Mouse (Mus musculus): ENCODE measurements around the gene Vps50. TPM values are rescaled to one million over a fixed set of nuclear protein-coding genes. Genes with fewer than 3 reads are reported as not detected.

Vps50 gene
- polyA plus RNA-seq, 1 experiment from 2014 or later, result 6.4 TPM

DNA sequence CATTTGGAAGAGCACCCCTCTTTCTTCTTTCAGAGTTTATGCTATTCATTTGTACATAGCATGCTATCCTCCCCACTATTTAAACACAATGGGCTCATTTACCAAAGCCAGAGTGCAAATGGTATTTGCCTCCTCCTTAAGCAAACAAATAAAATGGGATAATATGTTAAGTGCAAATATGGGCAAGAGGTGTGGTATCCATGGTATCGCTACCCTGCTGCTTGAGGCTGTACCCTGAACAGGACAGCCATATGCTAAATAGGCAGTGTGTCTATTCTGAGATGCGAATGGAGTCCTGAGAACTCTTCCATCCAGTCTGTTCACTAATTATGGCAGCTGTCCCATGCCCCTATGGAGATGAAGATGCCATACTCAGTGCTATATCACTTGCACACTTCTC is 27.5 kb upstream of the Vps50 start:
- TF ChIP-seq EP300 (IDR thresholded peaks at IDR 0.05; ENCODE audit: low read depth) (no peak), CTCF (IDR thresholded peaks at IDR 0.05; ENCODE audit: low read depth) (no peak)
- H3K9me3 ChIP-seq (ENCODE audit: low read length), result no peaks in the 10 kb centered on the region
- H3K4me3 ChIP-seq (ENCODE audit: low read depth, low read length), result no peak overlapping the region
- no peak overlapping the region for H3K9ac ChIP-seq (replicated peaks)
- no peak overlapping the region for H3K27ac ChIP-seq (ENCODE audit: low read depth)
- no peaks in the 10 kb centered on the region for H3K4me1 ChIP-seq (ENCODE audit: insufficient read depth)
- 61% methylated on average over 2 of the region's 2 CpGs for WGBS (ENCODE audit: insufficient replicate concordance)
- ATAC-seq (no peak), DNase-seq (no peak)
- H3K27me3 ChIP-seq (ENCODE audit: insufficient read depth, low read length), result no peaks in the 10 kb centered on the region
- H3K36me3 ChIP-seq (replicated peaks; ENCODE audit: insufficient read depth, low read length), result no peaks in the 10 kb centered on the region
- no peak overlapping the region for H3K4me2 ChIP-seq (ENCODE audit: low read depth, low read length)

DNA sequence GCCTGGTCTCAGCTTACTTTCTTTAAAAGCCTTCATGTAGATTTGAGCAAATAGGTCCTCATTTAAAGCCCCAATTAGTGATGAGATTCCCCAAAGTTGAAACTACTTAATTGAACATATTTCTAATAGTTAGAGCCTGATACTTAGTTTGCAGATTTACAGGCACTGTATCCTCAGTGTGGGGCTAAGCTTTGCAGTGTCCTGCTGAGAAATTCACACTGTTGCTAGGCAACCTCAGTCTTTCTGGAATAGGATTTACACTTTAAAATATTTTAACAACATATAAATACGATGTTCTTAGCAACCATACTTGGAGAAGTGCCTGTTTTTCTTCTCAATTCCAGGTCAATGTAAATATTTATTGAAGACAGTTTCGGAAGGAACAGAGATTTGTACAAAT is 21.9 kb upstream of the Vps50 start:
- H3K4me1 ChIP-seq (ENCODE audit: insufficient read depth), result no peaks in the 10 kb centered on the region
- no peak overlapping the region for H3K4me2 ChIP-seq (ENCODE audit: low read depth, low read length)
- H3K9ac ChIP-seq (replicated peaks), result no peak overlapping the region
- ATAC-seq, result no peak
- H3K36me3 ChIP-seq (replicated peaks; ENCODE audit: insufficient read depth, low read length), result no peaks in the 10 kb centered on the region
- 55% methylated on average over 2 of the region's 2 CpGs for WGBS (ENCODE audit: insufficient replicate concordance)
- H3K27ac ChIP-seq (ENCODE audit: low read depth), result no peak overlapping the region
- H3K27me3 ChIP-seq (ENCODE audit: insufficient read depth, low read length), result no peaks in the 10 kb centered on the region
- no peak overlapping the region for H3K4me3 ChIP-seq (ENCODE audit: low read depth, low read length)
- no peaks in the 10 kb centered on the region for H3K9me3 ChIP-seq (ENCODE audit: low read length)
- DNase-seq, result no peak
- no peak for TF ChIP-seq EP300 (IDR thresholded peaks at IDR 0.05; ENCODE audit: low read depth)
- no peak for TF ChIP-seq CTCF (IDR thresholded peaks at IDR 0.05; ENCODE audit: low read depth)

DNA sequence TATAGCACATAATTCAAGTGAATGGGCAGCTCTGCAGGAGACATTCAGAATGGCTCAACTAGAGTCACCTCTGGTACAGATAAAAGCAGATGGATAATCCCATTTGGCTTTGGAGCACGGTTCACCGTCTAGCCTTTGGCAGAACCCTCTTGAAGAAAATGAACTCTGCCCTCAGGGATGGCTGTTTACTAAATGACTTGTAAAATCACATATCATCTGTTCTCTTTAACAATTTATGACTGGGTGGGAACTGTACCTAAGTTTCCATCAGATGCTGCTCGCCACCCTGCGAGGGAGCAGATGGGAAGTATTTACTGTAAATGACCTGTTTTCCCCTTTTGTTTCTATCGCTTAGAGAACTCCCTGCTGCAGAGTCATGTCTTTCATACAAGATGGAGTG is 18.3 kb upstream of the Vps50 start:
- Histone ChIP-seq H3K4me3 (ENCODE audit: low read depth, low read length) (no peak overlapping the region), H3K27me3 (ENCODE audit: insufficient read depth, low read length) (no peaks in the 10 kb centered on the region), H3K4me2 (ENCODE audit: low read depth, low read length) (no peak overlapping the region), H3K36me3 (replicated peaks; ENCODE audit: insufficient read depth, low read length) (no peaks in the 10 kb centered on the region), H3K9me3 (ENCODE audit: low read length) (no peaks in the 10 kb centered on the region), H3K27ac (ENCODE audit: low read depth) (no peak overlapping the region), H3K9ac (replicated peaks) (no peak overlapping the region), H3K4me1 (ENCODE audit: insufficient read depth) (no peaks in the 10 kb centered on the region)
- no peak for DNase-seq
- no peak for TF ChIP-seq CTCF (IDR thresholded peaks at IDR 0.05; ENCODE audit: low read depth)
- no peak for TF ChIP-seq EP300 (IDR thresholded peaks at IDR 0.05; ENCODE audit: low read depth)
- no peak for ATAC-seq
- 70% methylated on average over 5 of the region's 5 CpGs for WGBS (ENCODE audit: insufficient replicate concordance)

DNA sequence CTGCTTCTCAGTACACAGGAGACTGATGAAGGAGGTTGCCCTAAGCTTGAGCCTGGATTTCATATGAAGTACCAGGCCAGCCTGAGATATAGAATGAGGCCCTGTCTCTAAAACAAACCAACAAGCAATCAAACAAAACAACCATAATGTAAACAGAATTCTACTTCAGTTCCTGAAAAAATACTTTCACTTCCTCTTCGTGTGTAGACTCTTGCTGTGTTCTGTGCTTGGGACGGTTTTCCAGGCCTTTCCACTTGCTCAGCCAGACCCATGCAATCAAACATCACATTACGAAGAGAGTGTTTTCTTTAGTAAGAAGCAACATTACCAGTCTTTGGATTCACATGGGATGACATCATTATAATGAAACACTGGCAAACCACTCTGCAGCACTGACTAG is 16.5 kb upstream of the Vps50 start:
- ATAC-seq (no peak), DNase-seq (no peak)
- TF ChIP-seq EP300 (IDR thresholded peaks at IDR 0.05; ENCODE audit: low read depth) (no peak), CTCF (IDR thresholded peaks at IDR 0.05; ENCODE audit: low read depth) (no peak)
- no peak overlapping the region for H3K9ac ChIP-seq (replicated peaks)
- 42% methylated on average over 3 of the region's 3 CpGs for WGBS (ENCODE audit: insufficient replicate concordance)
- H3K4me3 ChIP-seq (ENCODE audit: low read depth, low read length), result no peak overlapping the region
- H3K4me1 ChIP-seq (ENCODE audit: insufficient read depth), result no peaks in the 10 kb centered on the region
- no peaks in the 10 kb centered on the region for H3K27me3 ChIP-seq (ENCODE audit: insufficient read depth, low read length)
- H3K9me3 ChIP-seq (ENCODE audit: low read length), result no peaks in the 10 kb centered on the region
- no peak overlapping the region for H3K27ac ChIP-seq (ENCODE audit: low read depth)
- no peaks in the 10 kb centered on the region for H3K36me3 ChIP-seq (replicated peaks; ENCODE audit: insufficient read depth, low read length)
- H3K4me2 ChIP-seq (ENCODE audit: low read depth, low read length), result no peak overlapping the region

DNA sequence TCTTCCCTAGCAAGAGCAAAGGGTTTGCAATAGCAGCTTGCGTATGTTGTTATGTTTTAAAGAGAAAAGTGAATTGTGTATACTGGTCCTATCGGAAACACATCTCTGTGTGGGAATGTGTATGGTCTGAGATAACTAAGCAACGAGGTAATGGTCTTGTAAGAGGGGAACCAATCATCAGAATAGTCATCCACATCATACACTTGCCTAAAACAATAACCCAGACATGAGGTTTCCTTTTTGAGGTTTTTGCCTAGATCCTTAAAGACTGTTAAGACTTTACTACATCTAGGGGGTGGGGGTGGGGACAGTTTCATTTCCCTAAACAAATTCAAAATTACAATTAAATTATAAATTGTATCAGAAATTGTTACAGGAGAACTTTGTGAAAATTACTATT is 13.0 kb upstream of the Vps50 start:
- WGBS (ENCODE audit: insufficient replicate concordance), result 52% methylated on average over 3 of the region's 3 CpGs
- no peak overlapping the region for H3K27ac ChIP-seq (ENCODE audit: low read depth)
- no peak overlapping the region for H3K9ac ChIP-seq (replicated peaks)
- H3K36me3 ChIP-seq (replicated peaks; ENCODE audit: insufficient read depth, low read length), result no peaks in the 10 kb centered on the region
- TF ChIP-seq EP300 (IDR thresholded peaks at IDR 0.05; ENCODE audit: low read depth), result no peak
- no peak for TF ChIP-seq CTCF (IDR thresholded peaks at IDR 0.05; ENCODE audit: low read depth)
- no peak overlapping the region for H3K4me3 ChIP-seq (ENCODE audit: low read depth, low read length)
- no peak for DNase-seq
- no peak for ATAC-seq
- no peaks in the 10 kb centered on the region for H3K9me3 ChIP-seq (ENCODE audit: low read length)
- H3K4me2 ChIP-seq (ENCODE audit: low read depth, low read length), result no peak overlapping the region
- H3K27me3 ChIP-seq (ENCODE audit: insufficient read depth, low read length), result no peaks in the 10 kb centered on the region
- no peaks in the 10 kb centered on the region for H3K4me1 ChIP-seq (ENCODE audit: insufficient read depth)

DNA sequence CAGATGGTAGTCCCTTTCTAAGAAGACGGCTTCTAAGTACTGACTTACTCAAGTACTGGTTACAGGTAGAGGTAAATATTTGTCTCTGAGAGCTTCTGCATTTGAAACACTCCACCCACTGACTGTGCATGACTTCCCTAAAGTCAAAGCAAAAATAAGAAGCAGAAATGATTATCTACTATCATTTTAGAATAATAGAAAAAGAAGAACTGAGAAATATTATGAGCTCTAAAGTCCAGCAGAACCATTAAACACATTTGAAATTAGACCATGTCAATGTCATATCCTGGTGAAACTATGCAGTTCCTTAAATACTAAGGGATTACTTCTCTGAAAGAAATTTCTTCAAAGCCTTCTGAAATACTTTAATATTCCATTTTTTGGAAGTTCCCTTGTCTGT is 10.8 kb upstream of the Vps50 start:
- no peak for ATAC-seq
- Histone ChIP-seq H3K27me3 (ENCODE audit: insufficient read depth, low read length) (no peaks in the 10 kb centered on the region), H3K4me2 (ENCODE audit: low read depth, low read length) (no peak overlapping the region), H3K9ac (replicated peaks) (no peak overlapping the region), H3K36me3 (replicated peaks; ENCODE audit: insufficient read depth, low read length) (no peaks in the 10 kb centered on the region), H3K4me1 (ENCODE audit: insufficient read depth) (no peaks in the 10 kb centered on the region), H3K27ac (ENCODE audit: low read depth) (no peak overlapping the region), H3K4me3 (ENCODE audit: low read depth, low read length) (no peak overlapping the region), H3K9me3 (ENCODE audit: low read length) (no peaks in the 10 kb centered on the region)
- TF ChIP-seq CTCF (IDR thresholded peaks at IDR 0.05; ENCODE audit: low read depth) (no peak), EP300 (IDR thresholded peaks at IDR 0.05; ENCODE audit: low read depth) (no peak)
- WGBS (ENCODE audit: insufficient replicate concordance), result 70% methylated on average over 1 of the region's 1 CpGs
- DNase-seq, result no peak

DNA sequence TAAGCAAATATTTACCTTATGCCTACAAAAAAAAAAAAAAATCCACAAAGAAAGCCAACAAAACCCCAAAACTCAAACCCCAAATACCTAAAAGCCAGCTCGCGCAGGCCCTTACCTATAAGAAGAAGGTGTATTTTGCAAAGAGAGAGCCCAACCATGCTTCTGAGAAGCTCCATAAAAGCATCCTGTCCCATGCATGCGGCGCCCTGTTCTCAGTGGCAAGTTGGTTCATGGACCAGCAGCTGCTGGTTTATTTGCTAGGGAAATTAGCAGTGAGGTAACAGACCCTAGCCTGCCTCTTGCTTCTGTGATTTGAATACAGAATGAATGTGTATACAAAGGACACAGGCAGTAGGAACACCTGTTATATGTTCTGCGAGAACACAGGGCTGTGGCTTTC is 3.9 kb upstream of the Vps50 start:
- WGBS (ENCODE audit: insufficient replicate concordance), result 66% methylated on average over 5 of the region's 5 CpGs
- TF ChIP-seq EP300 (IDR thresholded peaks at IDR 0.05; ENCODE audit: low read depth), result no peak
- no peak for TF ChIP-seq CTCF (IDR thresholded peaks at IDR 0.05; ENCODE audit: low read depth)
- no peaks in the 10 kb centered on the region for H3K36me3 ChIP-seq (replicated peaks; ENCODE audit: insufficient read depth, low read length)

More for the DNA sequence above, 3.9 kb upstream of the Vps50 start:
- DNase-seq, result no peak
- peaks cover 4% of the 10 kb centered on the region for H3K4me1 ChIP-seq (ENCODE audit: insufficient read depth)
- H3K9me3 ChIP-seq (ENCODE audit: low read length), result no peaks in the 10 kb centered on the region
- ATAC-seq, result no peak
- H3K27me3 ChIP-seq (ENCODE audit: insufficient read depth, low read length), result no peaks in the 10 kb centered on the region
- H3K4me3 ChIP-seq (ENCODE audit: low read depth, low read length), result no peak overlapping the region
- no peak overlapping the region for H3K9ac ChIP-seq (replicated peaks)
- no peak overlapping the region for H3K27ac ChIP-seq (ENCODE audit: low read depth)
- no peak overlapping the region for H3K4me2 ChIP-seq (ENCODE audit: low read depth, low read length)
